Mouse (Mus musculus) liver, postnatal 0 days (tissue): ENCODE data around the gene Sh2b2.

ENCODE experiments used
- CTCF ChIP-seq: sonication (generic); IDR thresholded peaks from 2 replicates; pipeline ENCODE4 v1.5.1; 2016; ENCODE audit warnings: antibody characterized with exemption, low read depth
- EP300 ChIP-seq: IDR thresholded peaks from 2 replicates; pipeline ENCODE4 v1.6.1; 2016; ENCODE audit warnings: antibody characterized with exemption, low read depth, mild to moderate bottlenecking

DNA sequence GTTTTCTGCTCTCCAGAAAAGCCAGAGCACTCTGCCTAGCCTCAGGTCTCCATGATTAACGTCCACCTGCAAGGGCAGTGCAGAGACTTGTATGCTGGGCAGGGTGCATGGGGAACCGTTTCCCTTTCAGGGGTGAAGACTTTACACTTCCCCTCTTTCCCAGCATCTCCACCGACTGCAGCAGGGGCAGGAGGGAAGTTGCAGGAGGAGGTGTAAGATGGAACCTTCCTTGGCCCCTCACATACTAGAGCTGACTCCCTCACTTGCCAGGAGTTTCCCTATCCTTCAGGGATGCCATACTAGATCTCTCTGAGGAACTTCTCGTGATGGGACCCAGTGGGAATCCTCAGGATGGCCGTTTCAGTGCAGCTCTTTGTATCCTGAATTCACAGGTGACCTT lies 35.8 kb downstream of the Sh2b2 start:
- TF ChIP-seq CTCF (no peak), EP300 (no peak)
